Mouse (Mus musculus): ENCODE data around the gene 4933417A18Rik. TPM values are rescaled to one million over a fixed set of nuclear protein-coding genes. Genes with fewer than 3 reads are reported as not detected.
"Not testable (repeated sequence)": the region's sequence is repeated elsewhere in the genome, so short reads cannot be mapped to it uniquely, and the experiment has no call there.

4933417A18Rik gene
- total RNA-seq, 2 experiments from 2014 or later: not detected

GRCm38 (mm10) chr13:34973149-34973548 lies 48.9 kb downstream of the 4933417A18Rik start:
- no peak for DNase-seq (ENCODE audit: low spot score in 2 of 2)

- DNase-seq (ENCODE audit: low spot score in 2 of 2): no peak
These were observed 49.6 kb downstream of the 4933417A18Rik start for GRCm38 (mm10) chr13:34973770-34974169.

- no peak for DNase-seq (ENCODE audit: low spot score in 2 of 2)
These were observed 51.9 kb downstream of the 4933417A18Rik start for GRCm38 (mm10) chr13:34976116-34976515.

DNA sequence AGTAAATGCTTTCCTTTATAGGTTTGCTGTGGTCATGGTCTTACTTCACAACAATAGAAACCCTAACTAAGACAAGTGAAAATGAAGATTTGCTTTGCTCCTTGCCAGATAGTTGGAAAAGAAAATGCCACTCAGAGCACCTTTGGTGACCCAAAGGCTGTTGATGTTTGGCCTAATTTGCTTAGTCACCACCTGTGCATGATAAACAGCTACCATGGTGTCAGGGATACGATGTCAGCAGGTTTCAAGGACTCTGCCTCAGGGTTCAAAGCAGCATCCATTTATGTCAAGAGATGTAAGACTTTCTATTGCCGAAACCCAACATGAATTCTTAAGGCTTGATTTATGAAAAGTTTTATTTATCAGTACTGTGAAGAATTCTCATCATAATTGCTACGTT lies 53.2 kb downstream of the 4933417A18Rik start:
- DNase-seq (ENCODE audit: low spot score in 2 of 2): no peak

DNA sequence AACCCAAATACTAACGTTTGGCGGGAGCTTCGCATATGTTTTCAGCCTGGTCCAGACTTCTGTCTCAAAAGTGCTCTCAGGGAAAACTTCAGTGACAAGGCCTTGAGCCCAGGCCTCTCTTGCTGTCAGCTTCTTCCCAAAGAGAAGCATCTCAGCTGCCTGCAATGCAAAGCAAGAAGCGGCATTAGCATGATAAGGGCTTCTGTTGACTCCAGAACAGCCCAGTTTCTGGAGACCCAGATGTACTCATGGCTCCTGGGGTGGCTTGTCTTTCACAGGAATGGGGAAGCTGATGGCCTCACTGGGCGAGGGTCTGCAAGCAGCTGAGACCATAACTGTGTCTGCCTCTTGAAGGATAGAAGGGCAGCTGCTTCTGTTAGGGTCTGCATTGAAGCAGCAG lies 54.4 kb downstream of the 4933417A18Rik start:
- DNase-seq (ENCODE audit: low spot score in 2 of 2): not testable (repeated sequence)

- DNase-seq (ENCODE audit: low spot score in 2 of 2): not testable (repeated sequence)
These were observed 59.3 kb downstream of the 4933417A18Rik start for GRCm38 (mm10) chr13:34983479-34983878.

- no peak for DNase-seq (ENCODE audit: low spot score in 2 of 2)
These were observed 67.5 kb downstream of the 4933417A18Rik start for GRCm38 (mm10) chr13:34991581-34992273.

GRCm38 (mm10) chr13:34993085-34993484 lies 68.9 kb downstream of the 4933417A18Rik start:
- DNase-seq (ENCODE audit: low spot score in 2 of 2): no peak

- DNase-seq (ENCODE audit: low spot score in 2 of 2): no peak
These were observed 69.4 kb downstream of the 4933417A18Rik start for GRCm38 (mm10) chr13:34993595-34993982.

DNA sequence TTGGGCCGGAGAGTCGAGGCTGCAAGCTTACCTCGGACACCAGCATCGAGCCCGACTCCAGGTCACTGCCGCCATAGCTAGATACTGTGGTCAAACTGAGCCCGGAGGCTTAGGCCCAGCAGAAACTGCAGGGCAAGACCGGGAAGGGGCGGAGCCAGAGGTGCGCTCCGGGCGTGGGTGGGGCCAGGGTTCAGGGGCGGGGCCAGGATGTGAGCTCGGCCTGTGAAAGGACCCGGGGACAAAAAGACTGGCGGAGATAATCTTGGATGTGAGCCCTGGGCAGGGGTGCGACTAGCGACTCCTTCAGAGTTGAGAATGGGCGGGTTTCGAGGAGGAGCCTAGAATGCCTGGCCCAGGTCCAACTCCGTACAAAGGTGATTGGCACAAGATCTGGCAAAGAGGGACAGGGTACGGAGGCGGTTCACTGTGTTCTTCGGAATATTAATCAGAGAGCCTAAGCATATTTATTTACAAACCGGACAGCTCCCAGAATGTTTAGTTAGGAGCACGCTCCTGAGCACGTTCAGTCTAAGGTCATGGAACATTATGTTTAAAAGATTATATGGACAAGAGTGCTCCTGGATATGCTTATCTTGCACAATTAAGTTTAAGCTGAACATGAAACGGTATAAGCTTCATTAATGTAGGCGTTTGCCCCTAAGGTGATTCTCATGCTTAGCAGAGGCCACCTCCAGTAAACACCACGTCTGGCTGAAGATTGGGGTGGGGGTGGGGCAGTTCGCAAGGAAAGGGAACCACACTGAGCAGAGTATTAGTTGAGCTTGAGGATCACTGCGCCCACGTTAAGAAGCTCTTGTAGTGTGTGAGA lies 70.0 kb downstream of the 4933417A18Rik start:
- DNase-seq (ENCODE audit: low spot score in 2 of 2): peak; percentile 83 to 93

GRCm38 (mm10) chr13:34995925-34996324 lies 71.7 kb downstream of the 4933417A18Rik start:
- no peak for DNase-seq (ENCODE audit: low spot score in 2 of 2)

Other genes with a start within 250 kb of the 4933417A18Rik start
- gene Fam50b, start 189.6 kb upstream of the 4933417A18Rik start, total RNA-seq (2021): not detected
- 10 to 100 TPM; 90.7 to 93.2 TPM for gene Prpf4b, start 49.1 kb upstream of the 4933417A18Rik start, total RNA-seq (2021)
- under 1 TPM; 0.41 to 0.53 TPM for gene Fam217a, start 99 bp upstream of the 4933417A18Rik start, total RNA-seq (2021)
- gene Eci3, start 39.4 kb downstream of the 4933417A18Rik start, total RNA-seq (2021): under 1 TPM in 1 of 2 experiments, not detected in 1; 0.74 TPM
- 10 to 100 TPM; 52.7 to 54.4 TPM for gene Eci2, start 102.7 kb downstream of the 4933417A18Rik start, total RNA-seq (2021)

All from layer of hippocampus, postnatal 14 days (tissue).